Mouse (Mus musculus) yolk sac, embryonic 10.5 days (tissue): ENCODE data around the gene Gsk3a.

Experiments
- DNase-seq: peaks from one replicate; pipeline ENCODE4 v3.0.0-alpha.2; 2017; ENCODE audit warnings: low spot score

Gene Gsk3a

GRCm38 (mm10) chr7:25249314-25250140, 11.9 kb upstream of the Gsk3a start:
- DNase-seq = peak; percentile 96

GRCm38 (mm10) chr7:25248846-25249313, 11.2 kb upstream of the Gsk3a start:
- DNase-seq = no peak

- no peak for DNase-seq
These were observed 10.5 kb upstream of the Gsk3a start for GRCm38 (mm10) chr7:25248018-25248647.

- no peak for DNase-seq
These were observed 9.8 kb upstream of the Gsk3a start for GRCm38 (mm10) chr7:25247498-25247897.

GRCm38 (mm10) chr7:25246759-25247137, 9.1 kb upstream of the Gsk3a start:
- no peak for DNase-seq

GRCm38 (mm10) chr7:25246079-25246758, 8.6 kb upstream of the Gsk3a start:
- DNase-seq = no peak

- no peak for DNase-seq
These were observed 7.1 kb upstream of the Gsk3a start for GRCm38 (mm10) chr7:25244562-25245369.

GRCm38 (mm10) chr7:25243361-25243760, 5.7 kb upstream of the Gsk3a start:
- DNase-seq = no peak

- DNase-seq = peak; percentile 41
These were observed 3.4 kb upstream of the Gsk3a start for GRCm38 (mm10) chr7:25241062-25241461.

- DNase-seq = no peak
These were observed 3.0 kb upstream of the Gsk3a start for GRCm38 (mm10) chr7:25240631-25241030.

GRCm38 (mm10) chr7:25238829-25239623, 1.4 kb upstream of the Gsk3a start:
- DNase-seq = peak; percentile 88

GRCm38 (mm10) chr7:25238015-25238706, 510 bp upstream of the Gsk3a start:
- peak; percentile 98 for DNase-seq

- no peak for DNase-seq
These were observed 2.1 kb downstream of the Gsk3a start for GRCm38 (mm10) chr7:25235526-25235925.

- no peak for DNase-seq
These were observed 4.6 kb downstream of the Gsk3a start for GRCm38 (mm10) chr7:25233061-25233460.

GRCm38 (mm10) chr7:25232101-25232648, 5.5 kb downstream of the Gsk3a start:
- no peak for DNase-seq

GRCm38 (mm10) chr7:25230690-25231285, 6.9 kb downstream of the Gsk3a start:
- no peak for DNase-seq

GRCm38 (mm10) chr7:25227523-25228300, 9.9 kb downstream of the Gsk3a start:
- DNase-seq = no peak

GRCm38 (mm10) chr7:25222275-25222967, 15.2 kb downstream of the Gsk3a start:
- DNase-seq = no peak
